14 mouse cellular contexts compared by ENCODE assay signal in the genomic region with DNA sequence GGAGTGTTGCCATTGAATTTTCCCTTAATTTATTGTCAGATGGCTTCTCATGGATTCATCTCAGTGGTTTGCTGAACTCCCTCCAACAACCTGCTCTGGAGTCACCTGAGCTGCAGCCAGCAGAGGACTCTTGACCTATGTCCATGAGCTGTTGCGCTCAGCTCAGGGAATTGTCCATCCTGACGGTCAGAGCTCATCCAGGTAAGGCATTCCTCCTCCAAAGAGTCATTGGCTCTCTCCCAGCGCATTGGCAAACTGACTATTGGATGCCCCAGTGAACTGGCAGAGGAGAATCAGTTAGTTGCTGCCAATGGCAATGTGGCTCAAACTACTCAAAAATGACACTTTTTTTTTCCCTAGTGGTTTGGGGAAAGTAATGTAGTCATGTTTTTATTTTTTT.
DNase-seq lines count a peak whose midpoint lies in the region.
"Had no signal": no experiment of that assay in that cellular context is flagged by ENCODE, and none has a peak within 500 bp of the region (broad histone marks: within the 10 kb centered on the region; RNA-seq: fewer than 3 reads in every experiment).

No protein-coding gene starts in this region.

- intact Hi-C loops in left cerebral cortex, postnatal 4 days (cut with DNase I): no loop called here
- intact Hi-C loops in left cerebral cortex, postnatal 14 days (cut with DNase I): no loop called here

- DNase-seq in adrenal gland, postnatal 14 days: peak; percentile 18
- DNase-seq in adrenal gland, adult 8-10 months: no peak
- DNase-seq in left cerebral cortex, postnatal 4 days: peak; percentile 48
- no peak for DNase-seq in left cerebral cortex, postnatal 14 days (ENCODE audit: low spot score in 2 of 2)
- peak; percentile 85 to 94 for DNase-seq in cerebellum, postnatal 10 days
- DNase-seq in kidney, postnatal 36 days: peak; percentile 83
- no peak for DNase-seq in embryo, embryonic 10.5 days (ENCODE audit: low spot score)
- DNase-seq in gastrocnemius, adult 8-10 months (ENCODE audit: low spot score in 2 of 2): no peak
- DNase-seq: heart, postnatal 36 days; liver; lung, adult 2 months; lung, postnatal 4 days; right cerebral cortex, postnatal 25 days; thymus, postnatal 25 days had no signal

Comparison
In these comparisons a context has a peak if more than half of its experiments do, and no peak if none do; other contexts are left out.
1. DNase-seq: peak in adrenal gland, postnatal 14 days (single experiment), left cerebral cortex, postnatal 4 days (single experiment), cerebellum, postnatal 10 days (2 of 2) and kidney, postnatal 36 days (2 of 2); none in adrenal gland, adult 8-10 months (single experiment), left cerebral cortex, postnatal 14 days (0 of 2), embryo, embryonic 10.5 days (single experiment) and gastrocnemius, adult 8-10 months (0 of 2).